Mouse (Mus musculus): ENCODE measurements around the gene Adam15.

Gene Adam15

DNA sequence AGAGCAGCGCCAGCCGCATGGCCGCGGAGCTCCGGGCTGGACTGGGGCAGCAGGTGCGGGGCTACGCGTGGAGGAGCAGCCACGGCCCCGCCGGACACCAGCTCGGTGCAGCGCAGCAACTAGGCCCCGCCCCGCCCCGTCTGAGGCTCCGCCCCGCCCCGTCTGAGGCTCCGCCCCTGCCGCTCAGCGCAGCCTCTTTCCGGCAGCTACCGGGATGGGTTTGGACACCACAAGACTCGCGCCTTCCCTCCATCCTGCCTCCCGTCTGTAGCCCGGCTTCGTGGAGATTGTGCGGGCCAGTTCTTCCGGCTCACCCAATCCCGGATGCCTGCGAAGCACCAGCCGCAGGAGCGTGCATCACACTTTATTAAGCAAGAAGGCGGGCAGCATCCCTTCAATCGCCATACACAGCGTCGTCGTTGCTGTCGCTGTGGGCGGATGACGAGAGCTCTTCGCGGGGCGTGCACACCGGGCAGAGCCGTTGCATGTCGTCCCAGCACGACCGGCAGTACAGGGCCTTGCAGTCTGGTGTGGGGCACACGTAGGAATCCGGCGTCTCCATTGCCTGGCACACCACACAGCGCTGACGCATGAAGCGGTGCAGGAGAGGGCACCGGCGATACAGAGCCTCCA is at the start of gene Adam15:
TSS of gene Adam15 (minus strand) at position 128 of the 633 bp plus-strand sequence.
- DNase-seq (ENCODE audit: extremely low read depth, low read depth, low spot score), result no peak

DNA sequence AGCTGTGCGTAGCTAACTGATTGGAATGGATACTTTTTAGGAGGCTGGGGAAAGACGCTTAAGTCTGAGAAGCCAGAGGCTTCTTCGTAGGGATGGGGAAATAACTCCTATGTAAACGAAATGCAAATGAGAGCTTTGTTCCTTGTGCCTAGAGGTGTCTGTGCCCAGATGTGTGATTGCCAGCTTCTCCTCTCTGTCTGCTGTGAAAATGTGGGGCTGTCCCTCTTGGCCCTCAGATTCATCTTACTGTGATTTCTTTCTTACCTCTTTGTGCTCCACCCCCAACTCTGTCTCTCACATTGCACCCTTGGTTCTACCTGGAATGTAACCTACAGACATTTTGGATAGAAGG is 46.8 kb upstream of the Adam15 start:
- no peak for DNase-seq (ENCODE audit: extremely low read depth, low read depth, low spot score)

- no peak for DNase-seq (ENCODE audit: extremely low read depth, low read depth, low spot score)
Observed at GRCm38 (mm10) chr3:89395806-89396653, 46.2 kb upstream of the Adam15 start.

- DNase-seq (ENCODE audit: extremely low read depth, low read depth, low spot score), result no peak
Observed at GRCm38 (mm10) chr3:89395419-89395805, 45.6 kb upstream of the Adam15 start.

- no peak for DNase-seq (ENCODE audit: extremely low read depth, low read depth, low spot score)
Observed at GRCm38 (mm10) chr3:89394894-89395256, 45.1 kb upstream of the Adam15 start.

DNA sequence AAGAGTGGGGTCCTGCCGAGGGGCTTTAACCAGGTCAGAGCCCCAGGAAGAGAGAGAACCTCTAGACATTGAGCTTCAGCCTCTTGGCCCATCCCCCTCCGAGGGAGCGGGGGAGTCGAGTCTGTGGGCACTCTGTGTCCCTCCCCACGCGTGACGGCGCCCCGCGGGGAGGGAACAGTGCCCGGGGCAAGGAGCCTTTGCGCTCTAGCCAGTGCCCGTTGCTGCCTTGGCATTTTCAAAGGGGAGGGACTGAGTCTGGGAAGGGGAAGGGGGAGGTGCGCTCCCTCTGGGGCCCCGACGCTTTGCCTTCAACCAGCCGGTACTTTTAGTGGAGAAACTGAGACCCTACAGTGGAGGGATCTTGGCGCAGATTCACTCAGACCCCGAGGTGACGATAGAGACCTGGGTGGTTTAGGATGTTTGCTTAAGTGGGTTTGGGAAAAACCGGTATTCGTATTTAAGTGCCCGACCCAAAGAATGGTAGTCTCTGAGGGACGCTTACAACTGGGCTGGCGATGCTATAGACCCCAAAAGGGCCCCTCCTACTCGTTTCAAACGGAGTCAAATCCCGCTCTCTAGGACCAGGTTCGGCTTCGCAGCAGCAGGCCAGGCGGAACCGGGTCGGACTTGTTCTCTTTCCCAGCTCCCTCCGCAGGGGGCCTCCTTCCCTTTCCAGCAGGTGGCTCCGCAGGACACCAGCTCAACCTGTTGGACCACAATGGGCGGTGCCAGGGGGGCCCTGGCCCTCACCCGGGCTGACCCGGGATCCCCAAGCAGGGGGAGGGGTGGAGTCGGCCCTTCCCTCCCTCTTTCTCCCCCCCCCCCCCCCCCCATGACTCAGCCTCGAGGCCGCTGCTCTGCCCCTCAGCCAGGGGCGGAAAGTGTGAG is 44.5 kb upstream of the Adam15 start, which contains the start of gene Zbtb7b:
TSS of gene Zbtb7b (minus strand) at position 771 of the 888 bp plus-strand sequence.
- no peak for DNase-seq (ENCODE audit: extremely low read depth, low read depth, low spot score)

DNA sequence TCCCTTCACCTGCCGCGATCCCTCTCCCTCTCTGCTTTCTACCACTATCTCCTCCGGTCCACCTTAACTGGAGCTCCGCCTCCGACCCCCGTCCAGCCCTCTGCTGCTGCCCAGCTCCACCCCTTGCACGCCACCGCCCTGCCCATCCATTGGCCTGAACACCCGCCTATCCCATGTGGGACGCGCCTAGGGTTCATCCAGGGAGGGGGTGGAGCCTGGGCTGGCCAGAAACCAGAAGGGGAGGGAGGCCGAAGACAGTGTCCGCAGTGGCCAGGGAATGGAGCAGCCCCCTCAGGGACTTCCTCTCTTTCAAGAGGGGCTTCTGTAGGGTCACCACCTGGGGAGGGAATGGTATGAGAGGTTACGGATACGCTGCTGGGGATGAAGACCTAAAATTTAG is 43.8 kb upstream of the Adam15 start:
- peak; percentile 73 for DNase-seq (ENCODE audit: extremely low read depth, low read depth, low spot score)

GRCm38 (mm10) chr3:89392871-89393311 is 43.1 kb upstream of the Adam15 start:
- no peak for DNase-seq (ENCODE audit: extremely low read depth, low read depth, low spot score)

DNA sequence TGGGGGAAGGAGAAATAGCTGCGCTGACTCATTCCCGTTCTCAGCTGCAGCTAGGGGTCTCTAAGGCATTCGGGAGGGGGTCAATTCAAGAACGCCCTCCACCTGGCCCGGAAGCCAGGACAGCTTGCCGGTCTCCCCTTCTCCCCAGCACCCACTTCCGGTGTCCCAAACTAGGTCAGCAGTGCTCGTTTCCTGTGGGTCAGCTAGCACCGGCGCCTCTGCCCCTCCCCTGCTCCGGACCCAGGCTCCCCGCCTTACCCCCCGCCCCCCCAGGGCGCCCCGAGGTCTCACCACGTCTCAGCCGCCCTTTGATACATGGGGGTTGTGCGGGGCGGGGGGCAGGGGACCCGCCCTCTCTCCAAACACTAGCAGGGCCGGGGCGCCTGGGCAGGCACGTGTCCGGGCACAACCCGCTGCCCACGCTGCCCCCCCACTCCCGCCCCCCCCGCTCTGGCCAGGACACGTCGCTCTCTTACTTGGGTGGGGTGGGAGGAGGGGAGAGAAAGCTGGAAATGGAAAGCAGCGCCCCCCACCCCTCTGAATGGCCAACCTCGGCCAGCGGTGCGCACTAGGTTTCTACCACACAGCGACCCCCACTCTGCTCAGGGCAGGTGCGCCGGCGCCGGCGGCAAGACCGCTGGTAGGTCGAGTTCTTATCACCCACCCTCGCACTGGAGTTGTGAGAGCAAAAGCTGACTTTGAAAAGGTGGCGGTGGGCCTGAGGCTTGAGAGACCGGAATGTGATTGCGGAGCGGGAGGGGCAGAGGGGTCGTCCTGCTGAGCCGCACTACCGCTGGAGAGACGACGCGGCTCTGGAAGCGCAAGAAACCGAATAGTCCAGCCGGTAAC is 42.1 kb upstream of the Adam15 start:
- no peak for DNase-seq (ENCODE audit: extremely low read depth, low read depth, low spot score)

DNA sequence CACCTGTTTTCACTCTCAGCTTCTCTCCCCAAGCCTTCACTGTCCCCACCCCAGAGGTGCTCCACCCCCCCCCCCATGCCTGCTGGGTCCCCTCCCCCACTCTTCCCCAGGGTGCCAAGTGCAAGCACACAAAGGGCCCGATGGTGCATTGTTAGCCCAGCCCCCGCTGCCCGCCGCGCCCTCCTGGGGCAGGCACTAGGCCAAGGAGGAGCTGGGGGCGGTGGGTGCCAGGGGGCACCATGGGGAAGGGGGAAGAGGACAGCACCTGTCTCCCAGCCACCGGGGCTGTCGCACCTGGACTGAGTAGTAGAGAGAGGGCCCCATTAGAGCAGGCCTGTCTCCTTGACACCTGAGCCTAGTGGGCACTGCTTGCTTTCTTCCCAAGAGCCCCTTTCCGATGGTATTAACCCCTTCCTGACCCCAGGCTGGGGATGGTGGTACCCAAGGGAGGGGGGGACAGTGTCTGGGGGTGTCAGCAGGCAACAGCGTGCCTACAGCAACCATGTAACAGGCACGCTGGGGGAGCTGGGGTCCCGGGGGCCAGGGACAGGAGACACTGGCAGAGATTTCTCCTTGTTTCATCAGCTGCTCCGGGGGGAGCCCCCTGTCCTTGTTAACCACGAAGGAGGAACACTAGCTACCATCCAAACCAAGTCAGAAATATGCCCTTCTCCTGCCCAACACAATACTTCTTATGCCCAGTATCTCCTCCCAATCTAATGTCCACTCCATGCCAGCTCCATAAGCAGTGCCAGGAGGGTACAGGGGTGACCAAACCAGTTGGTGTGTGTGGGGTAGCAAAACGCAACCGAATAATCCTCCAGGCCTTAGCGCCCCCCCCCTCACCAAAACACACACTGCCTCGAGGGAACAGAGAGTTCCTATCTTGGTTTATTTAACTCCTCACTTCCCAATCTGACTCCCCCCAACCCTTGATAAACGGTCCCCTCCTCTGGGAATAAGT is 41.2 kb upstream of the Adam15 start:
- no peak for DNase-seq (ENCODE audit: extremely low read depth, low read depth, low spot score)

GRCm38 (mm10) chr3:89390111-89390515 is 40.3 kb upstream of the Adam15 start:
- DNase-seq (ENCODE audit: extremely low read depth, low read depth, low spot score), result no peak

DNA sequence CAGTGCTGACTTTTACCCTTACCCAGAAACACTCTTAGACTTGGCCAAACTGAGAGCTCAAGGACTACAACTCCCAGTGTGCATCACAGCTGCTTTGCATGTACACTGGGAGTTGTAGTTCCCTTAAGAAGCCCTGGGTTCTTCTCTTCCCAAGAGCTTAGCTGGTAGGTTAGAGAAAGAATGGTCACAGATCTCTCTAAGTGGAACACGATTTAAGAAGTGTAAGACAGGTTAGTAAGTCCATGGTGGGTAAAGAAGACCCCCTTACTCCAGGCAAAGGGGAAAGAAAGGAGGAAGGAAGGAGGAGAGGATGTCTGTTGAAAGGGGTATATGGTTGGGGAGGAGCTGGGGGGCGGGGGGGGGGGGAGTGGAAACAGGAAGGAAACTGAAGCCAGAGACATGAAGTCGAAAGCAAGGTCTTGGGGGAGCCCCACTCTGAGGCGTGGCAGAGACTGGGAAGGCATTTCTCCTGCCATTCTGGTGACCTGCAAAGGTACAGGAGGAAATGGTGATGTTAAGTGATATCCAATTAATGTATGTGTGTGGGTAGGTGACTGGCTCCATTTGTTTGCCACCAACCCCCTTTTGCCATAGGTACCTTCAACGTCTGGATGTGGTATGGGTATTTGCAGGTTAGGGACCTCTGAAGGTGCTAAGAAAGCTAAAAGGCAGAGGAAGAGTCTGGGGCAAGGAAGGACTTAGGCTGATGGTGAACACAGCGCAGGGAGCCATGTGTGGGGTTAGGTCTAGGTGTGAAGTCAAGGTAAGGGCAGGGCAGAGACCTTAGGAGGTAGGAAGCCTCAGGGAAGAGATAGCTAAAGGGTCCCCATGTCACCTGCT is 39.3 kb upstream of the Adam15 start:
- no peak for DNase-seq (ENCODE audit: extremely low read depth, low read depth, low spot score)

DNA sequence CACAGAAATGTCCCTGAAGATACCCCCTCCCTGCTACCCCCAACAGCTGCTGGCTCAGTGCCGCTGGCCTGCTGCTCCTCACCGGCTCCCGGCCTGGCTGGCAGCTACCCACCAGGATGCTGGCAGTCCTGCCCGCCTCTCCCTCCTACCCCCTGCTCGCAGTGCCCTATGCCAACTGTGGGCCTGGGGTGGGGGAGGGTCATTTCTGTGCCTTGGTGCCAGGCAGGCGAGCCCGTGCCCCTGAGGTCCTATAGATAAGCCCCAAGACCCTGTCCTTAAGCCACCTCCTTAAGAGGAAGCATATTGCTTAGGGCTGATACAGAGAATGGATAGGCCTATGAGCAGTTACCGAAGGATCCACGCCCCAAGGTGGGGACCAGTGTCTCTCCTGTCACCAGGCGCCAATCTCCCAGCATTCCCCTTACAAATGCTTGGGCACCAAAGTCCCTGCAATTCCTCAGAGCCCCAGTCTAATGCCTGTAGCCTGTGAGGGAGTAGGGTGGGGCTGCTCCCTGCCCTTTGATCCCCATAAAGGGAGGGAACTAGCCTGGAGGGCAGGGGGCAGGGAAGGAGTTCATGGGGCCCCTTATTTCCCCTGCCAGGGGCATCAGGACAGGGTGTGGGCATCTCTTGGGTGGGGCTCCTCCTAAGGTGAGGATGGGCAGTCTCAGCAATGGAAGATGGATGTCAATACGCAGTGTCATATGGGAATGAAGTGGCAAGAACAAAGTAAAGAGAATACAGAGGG is 38.5 kb upstream of the Adam15 start:
- no peak for DNase-seq (ENCODE audit: extremely low read depth, low read depth, low spot score)

- DNase-seq (ENCODE audit: extremely low read depth, low read depth, low spot score), result no peak
Observed at GRCm38 (mm10) chr3:89387632-89388031, 37.8 kb upstream of the Adam15 start.

DNA sequence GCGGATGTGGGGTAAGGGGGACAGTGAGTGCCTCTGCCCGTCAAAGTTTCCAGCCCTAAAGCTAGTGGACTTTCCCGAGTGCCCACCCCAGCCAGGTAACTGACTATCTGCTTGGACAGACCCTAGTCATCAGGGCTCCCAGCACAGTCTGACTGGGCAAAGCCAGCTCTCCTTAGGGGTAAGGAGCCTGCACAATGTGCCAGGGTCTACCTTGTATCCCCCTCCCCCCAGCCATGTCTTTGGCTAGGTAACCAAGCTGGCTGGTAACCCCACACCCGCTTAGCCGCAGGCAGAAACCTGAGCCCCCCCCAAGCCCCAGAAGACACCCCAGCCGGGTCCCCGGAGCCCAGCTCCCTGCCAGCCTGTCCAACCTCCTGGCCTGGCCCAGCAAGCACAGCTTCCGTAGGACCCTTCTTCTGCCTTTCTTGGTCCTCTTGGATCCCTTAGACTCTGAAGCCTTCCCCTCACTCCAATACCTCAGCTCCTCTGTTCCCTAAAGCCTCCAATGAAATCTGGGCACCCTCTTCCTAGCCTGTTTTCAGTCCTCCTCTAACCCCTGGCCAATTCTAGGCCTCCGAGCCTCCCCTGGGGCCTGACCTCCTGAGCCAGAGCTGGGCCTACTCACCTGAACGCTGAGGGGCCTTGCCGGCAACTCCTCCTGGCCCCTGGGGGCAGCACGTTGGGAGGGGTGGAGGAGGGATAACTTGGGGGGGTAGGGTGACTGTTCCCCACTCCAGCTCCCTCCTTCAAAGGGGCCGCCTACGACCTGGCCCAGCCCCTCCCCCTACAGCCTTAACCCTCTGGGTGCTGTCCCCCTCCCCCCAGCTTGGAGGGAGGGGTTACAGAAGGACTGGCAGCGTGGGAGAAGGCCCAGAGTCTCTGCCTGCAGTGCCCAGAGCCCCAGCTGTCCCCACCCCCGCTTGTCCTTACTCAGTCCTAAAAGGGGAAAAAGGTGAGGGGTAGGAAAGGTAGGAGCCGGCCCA is 36.9 kb upstream of the Adam15 start:
- DNase-seq (ENCODE audit: extremely low read depth, low read depth, low spot score), result no peak

GRCm38 (mm10) chr3:89385451-89385850 is 35.7 kb upstream of the Adam15 start:
- no peak for DNase-seq (ENCODE audit: extremely low read depth, low read depth, low spot score)

Data from fat pad, adult 2 months (tissue).